Mouse (Mus musculus) intestine, postnatal 0 days (tissue): ENCODE data around the gene Fggy. TPM values are rescaled to one million over a fixed set of nuclear protein-coding genes. Genes with fewer than 3 reads are reported as not detected.

Source experiments
- ATAC-seq: fragments of 200-750 bp; cut with Nextera tagmentation; 2 replicates; pipeline ENCODE4 v1.8.0; 2017; ENCODE audit warnings: mild to moderate bottlenecking, moderate TSS enrichment, moderate library complexity
- H3K27ac ChIP-seq: fragments of 300-500 bp; sonication (generic); 2 replicates; pipeline ENCODE4 v1.5.1; 2014; ENCODE audit warnings: mild to moderate bottlenecking, low read depth, low read length, moderate library complexity
- H3K27me3 ChIP-seq: fragments of 300-500 bp; sonication (generic); replicated peaks from 2 replicates; pipeline ENCODE4 v1.6.1; 2014; ENCODE audit warnings: low read length, mixed read lengths; ENCODE audit not compliant: control insufficient read depth, insufficient read depth
- H3K36me3 ChIP-seq: fragments of 300-500 bp; sonication (generic); 2 replicates; pipeline ENCODE4 v1.6.1; 2014; ENCODE audit warnings: mild to moderate bottlenecking, moderate library complexity; ENCODE audit not compliant: control insufficient read depth, insufficient read depth
- H3K4me1 ChIP-seq: fragments of 300-500 bp; sonication (generic); replicated peaks from 2 replicates; pipeline ENCODE4 v1.6.1; 2014; ENCODE audit warnings: antibody characterized with exemption, low read length, mixed read lengths; ENCODE audit not compliant: control insufficient read depth, insufficient read depth
- H3K4me2 ChIP-seq: fragments of 300-500 bp; sonication (generic); replicated peaks from 2 replicates; pipeline ENCODE4 v1.6.1; 2014; ENCODE audit warnings: low read depth, mild to moderate bottlenecking, moderate library complexity
- H3K4me3 ChIP-seq: fragments of 300-500 bp; sonication (generic); 2 replicates; pipeline ENCODE4 v1.5.1; 2014; ENCODE audit warnings: low read depth, low read length
- H3K9ac ChIP-seq: fragments of 300-500 bp; sonication (generic); 2 replicates; pipeline ENCODE4 v1.6.1; 2014; ENCODE audit warnings: mild to moderate bottlenecking, low read depth, low read length
- H3K9me3 ChIP-seq: fragments of 300-500 bp; sonication (generic); 2 replicates; pipeline ENCODE4 v1.6.1; 2016; ENCODE audit warnings: mixed run types; ENCODE audit not compliant: control insufficient read depth
- CTCF ChIP-seq: sonication (generic); IDR thresholded peaks from 2 replicates; pipeline ENCODE4 v1.5.1; 2016; ENCODE audit warnings: low read depth, mild to moderate bottlenecking, control low read depth, antibody characterized with exemption, moderate library complexity
- WGBS: fragments of 180-500 bp; shearing (Covaris S2); extraction: QIAGEN DNeasy Blood & Tissue Kit; methylation state at CpG from one replicate; pipeline ENCODE4 v1.1.7; 2014; 5-methylcytosine and 5-hydroxymethylcytosine counted together
- polyA plus RNA-seq: library from polyadenylated mRNA; unstranded; fragments of >200 nt; fragmentation: Nextera tagmentation; extraction: Ambion mirVana; gene quantifications from 2 replicates; pipeline ENCODE4 v1.2.1, GENCODE M21; 2015

The Fggy gene
- polyA plus RNA-seq, 1 experiment from 2014 or later = 9.9 TPM

DNA sequence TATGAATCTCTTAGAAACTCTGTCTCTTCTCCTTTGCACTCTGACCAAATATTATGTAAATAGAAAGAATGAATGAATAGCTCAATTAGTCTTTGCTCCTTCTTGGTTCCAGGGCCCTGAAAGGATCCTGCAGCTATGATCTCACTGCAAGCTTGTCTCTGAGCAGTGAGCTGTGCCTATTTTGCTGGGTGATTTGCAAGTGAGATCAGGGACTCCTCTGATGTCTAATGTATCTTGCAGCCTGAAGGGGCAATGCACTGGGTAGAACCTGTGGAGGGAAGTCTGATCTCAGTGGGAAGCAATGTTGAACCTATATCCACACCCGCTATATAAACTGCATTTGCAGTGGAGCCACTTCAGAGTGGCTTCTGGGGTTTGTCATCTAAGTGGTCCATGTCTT lies 53.4 kb downstream of the Fggy start:
- H3K27me3 ChIP-seq = no peaks in the 10 kb centered on the region
- H3K9ac ChIP-seq = no peak overlapping the region
- 85% methylated on average over 1 of the region's 1 CpGs for whole genome bisulfite sequencing
- TF ChIP-seq CTCF = no peak
- no peaks in the 10 kb centered on the region for H3K9me3 ChIP-seq
- H3K4me3 ChIP-seq = no peak overlapping the region
- no peak for ATAC-seq
- H3K4me2 ChIP-seq = no peak overlapping the region
- H3K4me1 ChIP-seq = no peaks in the 10 kb centered on the region
- no peak overlapping the region for H3K27ac ChIP-seq
- H3K36me3 ChIP-seq = no peaks in the 10 kb centered on the region

DNA sequence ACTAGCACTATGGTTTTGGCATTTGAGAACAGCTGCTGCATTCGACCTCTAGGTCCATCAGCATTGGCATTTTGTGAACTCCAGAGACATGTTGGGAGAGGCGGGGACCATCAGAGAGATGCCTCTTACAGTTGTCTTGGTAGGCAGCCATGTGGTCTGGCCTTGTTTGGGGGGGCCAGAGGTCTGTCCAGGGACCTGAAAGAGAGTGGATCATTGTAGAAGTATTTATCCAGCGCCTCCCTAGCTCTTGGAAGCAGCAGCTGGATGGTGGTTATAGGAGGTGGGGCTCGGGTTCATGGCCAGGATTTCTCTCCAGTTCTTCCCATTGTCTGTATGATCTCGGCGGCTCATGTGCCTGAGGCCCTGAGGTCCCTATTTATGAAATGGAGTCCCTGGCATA lies 54.1 kb downstream of the Fggy start:
- TF ChIP-seq CTCF = no peak
- H3K27me3 ChIP-seq = no peaks in the 10 kb centered on the region
- H3K9me3 ChIP-seq = no peaks in the 10 kb centered on the region
- 87% methylated on average over 6 of the region's 6 CpGs for WGBS
- no peak overlapping the region for H3K4me3 ChIP-seq
- no peak overlapping the region for H3K9ac ChIP-seq
- H3K36me3 ChIP-seq = no peaks in the 10 kb centered on the region
- no peak for ATAC-seq
- no peak overlapping the region for H3K27ac ChIP-seq
- no peak overlapping the region for H3K4me2 ChIP-seq
- H3K4me1 ChIP-seq = no peaks in the 10 kb centered on the region

DNA sequence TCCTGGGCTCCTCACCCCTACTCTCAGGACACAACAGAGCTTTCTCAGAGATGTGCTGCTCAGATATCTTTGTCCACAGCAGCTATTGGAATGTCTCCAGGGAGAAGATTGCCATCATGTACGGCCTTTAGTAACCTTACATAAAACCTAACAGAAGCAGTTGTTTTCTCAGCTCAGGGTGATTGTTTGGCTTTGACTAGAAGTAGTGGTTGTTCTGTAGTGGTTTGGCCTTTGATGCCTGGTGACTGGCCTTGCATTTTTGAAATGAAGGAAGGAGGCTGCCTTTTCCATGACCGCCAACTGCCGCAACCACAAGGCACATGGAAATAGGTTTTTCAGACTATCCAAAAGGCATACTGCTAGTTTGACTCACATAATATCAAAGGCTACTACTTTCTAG lies 63.7 kb downstream of the Fggy start:
- H3K9ac ChIP-seq = no peak overlapping the region
- H3K36me3 ChIP-seq = no peaks in the 10 kb centered on the region
- no peak overlapping the region for H3K4me2 ChIP-seq
- TF ChIP-seq CTCF = no peak
- 91% methylated on average over 3 of the region's 3 CpGs for WGBS
- H3K27ac ChIP-seq = no peak overlapping the region
- no peak overlapping the region for H3K4me3 ChIP-seq
- no peaks in the 10 kb centered on the region for H3K9me3 ChIP-seq
- H3K4me1 ChIP-seq = peaks cover 4% of the 10 kb centered on the region; the same call in 1 of the 2 replicates
- no peak for ATAC-seq
- no peaks in the 10 kb centered on the region for H3K27me3 ChIP-seq

DNA sequence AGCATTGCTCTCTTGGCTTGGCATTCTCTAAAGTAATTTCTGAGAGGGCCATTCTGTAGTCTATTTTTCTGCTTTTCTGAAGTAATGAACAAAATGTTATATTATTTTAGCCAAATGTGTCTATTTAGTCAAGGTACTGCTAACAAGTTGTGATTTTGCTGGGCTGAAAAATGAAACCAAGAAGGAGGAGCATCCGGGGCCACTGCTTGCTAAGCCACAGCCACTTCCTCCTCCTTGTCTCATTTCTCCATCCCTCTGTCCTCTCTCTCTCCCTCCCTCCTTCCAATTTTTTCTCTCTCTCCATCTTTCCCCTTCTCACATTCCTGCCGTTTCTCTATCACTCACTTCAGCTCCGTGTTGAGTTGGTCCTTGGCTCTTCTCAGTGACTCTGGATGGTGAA lies 67.4 kb downstream of the Fggy start:
- H3K4me3 ChIP-seq = no peak overlapping the region
- WGBS = 76% methylated on average over 3 of the region's 3 CpGs

DNA sequence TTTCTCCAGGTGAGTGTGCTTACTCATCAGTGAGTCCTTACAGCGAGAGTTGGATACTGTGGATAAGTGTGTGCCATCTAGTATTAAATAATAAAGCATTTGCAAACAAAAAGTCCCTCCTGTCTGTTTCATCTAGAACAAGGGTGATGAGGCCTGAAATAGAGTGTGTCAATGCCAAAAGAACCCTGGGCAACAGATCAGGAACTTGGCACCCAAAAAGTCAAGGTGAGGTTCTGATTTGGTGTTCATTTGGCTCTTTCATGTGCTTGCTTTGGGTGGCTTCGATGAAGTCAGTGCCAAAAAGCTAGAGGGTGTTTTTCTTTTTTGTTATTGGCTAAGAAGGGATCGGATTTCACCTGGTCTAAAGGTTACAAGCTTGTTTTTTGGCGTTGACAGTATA lies 68.3 kb downstream of the Fggy start:
- no peak for ATAC-seq
- TF ChIP-seq CTCF = no peak
- H3K4me2 ChIP-seq = no peak overlapping the region
- H3K27me3 ChIP-seq = no peaks in the 10 kb centered on the region
- no peaks in the 10 kb centered on the region for H3K36me3 ChIP-seq
- no peak overlapping the region for H3K9ac ChIP-seq
- 85% methylated on average over 4 of the region's 4 CpGs for WGBS
- no peaks in the 10 kb centered on the region for H3K4me1 ChIP-seq
- H3K4me3 ChIP-seq = no peak overlapping the region
- H3K9me3 ChIP-seq = no peaks in the 10 kb centered on the region
- H3K27ac ChIP-seq = no peak overlapping the region

More for the DNA sequence above, 67.4 kb downstream of the Fggy start:
- H3K4me2 ChIP-seq = no peak overlapping the region
- no peaks in the 10 kb centered on the region for H3K36me3 ChIP-seq
- no peak overlapping the region for H3K9ac ChIP-seq
- H3K9me3 ChIP-seq = no peaks in the 10 kb centered on the region
- no peak overlapping the region for H3K27ac ChIP-seq
- no peak for TF ChIP-seq CTCF
- no peak for ATAC-seq
- no peaks in the 10 kb centered on the region for H3K27me3 ChIP-seq
- no peaks in the 10 kb centered on the region for H3K4me1 ChIP-seq

DNA sequence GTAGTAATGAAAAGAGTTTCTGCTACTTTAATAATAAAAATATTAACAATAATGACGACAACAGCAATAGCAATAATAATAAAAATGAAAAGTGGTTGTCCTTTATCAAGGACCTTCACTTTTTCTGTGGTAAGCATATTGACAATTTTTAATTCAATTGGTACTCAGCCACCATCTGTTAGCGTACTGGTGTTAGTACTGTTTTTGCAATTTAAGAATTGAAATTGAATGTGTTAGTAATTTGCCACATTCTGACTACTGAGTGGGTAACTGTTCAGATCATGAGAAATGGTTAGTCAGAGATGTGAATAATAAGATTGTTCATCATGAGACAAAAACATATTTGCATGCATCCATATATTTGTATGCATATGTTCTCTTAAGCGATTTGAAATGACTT lies 68.9 kb downstream of the Fggy start:
- no peaks in the 10 kb centered on the region for H3K4me1 ChIP-seq
- no peak for TF ChIP-seq CTCF
- WGBS = 95% methylated on average over 3 of the region's 3 CpGs
- H3K9me3 ChIP-seq = no peaks in the 10 kb centered on the region
- H3K36me3 ChIP-seq = no peaks in the 10 kb centered on the region
- no peak overlapping the region for H3K27ac ChIP-seq
- H3K4me3 ChIP-seq = no peak overlapping the region
- H3K27me3 ChIP-seq = no peaks in the 10 kb centered on the region
- ATAC-seq = no peak
- H3K9ac ChIP-seq = no peak overlapping the region
- no peak overlapping the region for H3K4me2 ChIP-seq

DNA sequence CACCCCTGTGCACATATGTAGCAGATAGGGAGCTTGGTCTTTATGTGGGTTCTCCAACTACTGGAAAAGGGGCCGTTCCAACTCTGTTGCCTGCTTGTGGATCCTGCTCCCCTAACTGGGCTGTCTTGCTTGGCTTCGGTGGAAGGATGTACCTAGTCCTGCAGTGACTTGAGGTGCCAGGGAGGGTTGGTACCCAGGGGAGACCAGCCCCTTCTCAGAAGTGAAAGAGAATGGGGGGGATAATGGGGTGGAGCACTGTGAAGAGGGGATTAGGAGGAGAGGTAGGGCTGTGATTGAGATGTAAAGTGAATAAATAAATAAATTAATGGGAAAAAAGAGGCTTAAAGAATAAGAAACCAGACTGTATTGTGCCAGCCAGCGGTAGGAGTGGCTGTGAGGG lies 77.6 kb downstream of the Fggy start:
- Histone ChIP-seq H3K9me3 (no peaks in the 10 kb centered on the region), H3K36me3 (no peaks in the 10 kb centered on the region), H3K27ac (no peak overlapping the region), H3K9ac (no peak overlapping the region), H3K4me2 (no peak overlapping the region), H3K27me3 (no peaks in the 10 kb centered on the region), H3K4me1 (peaks cover 4% of the 10 kb centered on the region), H3K4me3 (no peak overlapping the region)
- TF ChIP-seq CTCF = no peak
- WGBS = 91% methylated on average over 3 of the region's 3 CpGs
- no peak for ATAC-seq
